Mouse (Mus musculus): ENCODE data around the gene Igsf23. TPM values are rescaled to one million over a fixed set of nuclear protein-coding genes. Genes with fewer than 3 reads are reported as not detected.
A peak's percentile ranks its signal among the peaks of the same experiment; 100 is the strongest.
"Not testable (repeated sequence)": the region's sequence is repeated elsewhere in the genome, so short reads cannot be mapped to it uniquely, and the experiment has no call there.

Igsf23 gene
- polyA plus RNA-seq (2012; rRNA removed) = 0.08 TPM in 1 of 2 replicates, not detected in the other

DNA sequence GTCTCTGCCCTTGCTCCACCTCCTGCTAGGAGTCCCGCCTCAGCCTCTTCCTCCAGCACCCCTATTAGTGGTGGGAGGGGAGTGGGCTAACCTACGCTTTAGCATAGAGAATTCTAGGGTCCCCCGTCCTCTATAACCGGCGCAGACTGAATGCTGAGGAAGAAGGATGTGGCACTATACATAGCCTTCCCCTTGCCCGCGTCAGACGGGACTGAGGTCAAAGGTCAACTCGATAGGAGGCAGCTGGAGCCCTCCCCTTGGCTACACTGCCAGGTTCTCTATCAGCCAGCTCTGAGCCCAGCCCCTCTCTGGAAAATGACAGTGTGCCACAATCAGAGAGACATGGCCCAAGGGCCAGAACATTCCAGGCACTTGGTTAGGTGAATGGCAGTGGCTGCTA lies at the start of gene Igsf23:
Gene Igsf23, minus strand, starts transcription at position 168 of the 400 bp plus-strand sequence.
- DNase-seq (ENCODE audit: extremely low spot score in 1 of 2, low spot score in 1 of 2) = no peak

GRCm38 (mm10) chr7:19996721-19997120 lies 46.2 kb upstream of the Igsf23 start:
- DNase-seq (ENCODE audit: extremely low spot score in 1 of 2, low spot score in 1 of 2) = not testable (repeated sequence)

GRCm38 (mm10) chr7:19991165-19991564 lies 40.6 kb upstream of the Igsf23 start, which contains the start of gene Nlrp9b:
Gene Nlrp9b, plus strand, starts transcription at chr7:19991465.
- DNase-seq (ENCODE audit: extremely low spot score in 1 of 2, low spot score in 1 of 2) = not testable (repeated sequence)

- DNase-seq (ENCODE audit: extremely low spot score in 1 of 2, low spot score in 1 of 2) = no peak
Observed at GRCm38 (mm10) chr7:19971516-19971915, 21.0 kb upstream of the Igsf23 start.

DNA sequence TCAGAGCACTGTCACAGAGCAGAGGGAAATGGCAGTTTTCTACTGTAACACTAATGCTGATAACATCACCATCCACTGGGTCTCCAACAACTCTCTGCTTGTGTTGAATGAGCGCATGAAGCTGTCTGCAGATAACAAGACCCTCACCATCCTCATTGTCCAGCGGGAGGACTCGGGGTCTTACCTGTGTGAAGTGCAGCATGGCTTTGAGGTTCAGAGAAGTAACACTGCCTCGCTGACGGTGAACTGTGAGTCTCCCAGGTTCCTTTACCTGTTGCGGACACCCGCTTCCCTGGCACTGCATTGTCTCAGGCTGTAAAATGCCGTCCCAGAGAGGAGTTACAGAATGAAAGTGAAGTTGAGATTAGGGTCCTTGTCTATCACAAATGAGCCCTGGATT lies 19.6 kb upstream of the Igsf23 start:
- no peak for DNase-seq (ENCODE audit: extremely low spot score in 1 of 2, low spot score in 1 of 2)

GRCm38 (mm10) chr7:19969541-19970090 lies 19.1 kb upstream of the Igsf23 start:
- DNase-seq (ENCODE audit: extremely low spot score in 1 of 2, low spot score in 1 of 2) = no peak

- no peak for DNase-seq (ENCODE audit: extremely low spot score in 1 of 2, low spot score in 1 of 2)
Observed at GRCm38 (mm10) chr7:19969106-19969505, 18.6 kb upstream of the Igsf23 start.

GRCm38 (mm10) chr7:19964985-19965579 lies 14.5 kb upstream of the Igsf23 start, which contains the start of gene Ceacam20:
Gene Ceacam20, plus strand, starts transcription at chr7:19965412.
- no peak for DNase-seq (ENCODE audit: extremely low spot score in 1 of 2, low spot score in 1 of 2)

DNA sequence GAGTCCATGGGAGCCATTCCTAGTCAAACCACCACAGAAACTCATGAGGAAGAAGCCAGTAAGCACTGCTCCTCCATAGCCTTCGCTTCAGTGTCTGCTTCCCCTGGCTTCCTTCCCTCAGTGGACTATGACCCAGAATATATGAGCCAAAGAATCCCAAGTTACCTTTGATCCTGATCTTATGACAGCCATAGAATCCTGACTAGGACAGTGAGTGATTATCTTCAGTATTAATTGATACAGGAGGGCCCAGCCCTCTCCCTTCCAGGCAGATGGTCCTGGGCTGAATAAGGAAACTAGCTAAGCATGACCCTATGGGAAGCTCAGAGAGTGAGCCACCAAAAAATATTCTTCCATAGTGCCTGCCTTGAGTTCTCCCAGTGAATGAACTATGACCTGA lies 11.9 kb upstream of the Igsf23 start:
- no peak for DNase-seq (ENCODE audit: extremely low spot score in 1 of 2, low spot score in 1 of 2)

GRCm38 (mm10) chr7:19956341-19956781 lies 5.8 kb upstream of the Igsf23 start:
- peak; percentile 75 to 97 for DNase-seq (ENCODE audit: extremely low spot score in 1 of 2, low spot score in 1 of 2)

DNA sequence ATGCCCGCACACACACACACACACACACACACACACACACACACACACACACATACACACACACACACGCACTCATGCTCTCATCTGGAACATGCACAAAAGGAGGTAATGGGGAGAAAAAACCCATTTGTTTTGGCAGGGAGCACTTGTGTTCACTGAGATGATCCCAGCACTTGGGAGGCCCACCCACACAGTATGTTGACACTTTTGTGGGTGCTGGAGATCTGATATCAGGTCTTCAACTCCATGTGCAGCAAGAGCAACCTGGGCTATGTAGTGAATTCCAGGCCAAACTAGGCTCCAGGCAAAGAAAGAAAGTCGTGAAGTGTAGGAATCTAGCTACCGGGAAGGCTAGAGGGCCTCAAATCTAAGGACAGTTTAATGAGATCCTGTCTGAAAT lies 5.3 kb upstream of the Igsf23 start:
- DNase-seq (ENCODE audit: extremely low spot score in 1 of 2, low spot score in 1 of 2) = no peak

- no peak for DNase-seq (ENCODE audit: extremely low spot score in 1 of 2, low spot score in 1 of 2)
Observed at GRCm38 (mm10) chr7:19953054-19953453, 2.5 kb upstream of the Igsf23 start.

- DNase-seq (ENCODE audit: extremely low spot score in 1 of 2, low spot score in 1 of 2) = no peak
Observed at GRCm38 (mm10) chr7:19952320-19952986, 1.9 kb upstream of the Igsf23 start.

DNA sequence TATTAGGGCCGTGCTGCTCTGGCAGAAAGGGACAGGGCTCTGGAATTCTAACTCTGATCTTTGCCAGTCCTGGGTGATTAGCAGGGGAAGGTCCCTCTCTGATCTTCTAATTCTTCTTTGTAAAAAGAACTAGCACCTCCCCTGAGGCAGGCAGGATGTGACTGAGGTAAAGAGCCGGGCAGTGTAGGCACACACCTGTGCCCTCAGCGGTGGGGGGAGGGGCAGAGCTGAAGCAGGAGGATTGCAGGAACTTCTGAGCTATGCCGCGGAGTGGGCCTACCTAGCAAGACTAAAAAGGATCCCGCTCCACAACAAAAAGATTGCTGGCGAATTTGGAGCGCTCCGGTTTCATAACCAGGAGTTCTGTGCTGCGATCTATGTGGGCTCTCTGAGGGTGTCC lies 560 bp downstream of the Igsf23 start:
- no peak for DNase-seq (ENCODE audit: extremely low spot score in 1 of 2, low spot score in 1 of 2)

GRCm38 (mm10) chr7:19948956-19949355 lies 1.6 kb downstream of the Igsf23 start:
- DNase-seq (ENCODE audit: extremely low spot score in 1 of 2, low spot score in 1 of 2) = no peak

- DNase-seq (ENCODE audit: extremely low spot score in 1 of 2, low spot score in 1 of 2) = no peak
Observed at GRCm38 (mm10) chr7:19945821-19946515, 4.6 kb downstream of the Igsf23 start.

GRCm38 (mm10) chr7:19945201-19945600 lies 5.4 kb downstream of the Igsf23 start:
- no peak for DNase-seq (ENCODE audit: extremely low spot score in 1 of 2, low spot score in 1 of 2)

DNA sequence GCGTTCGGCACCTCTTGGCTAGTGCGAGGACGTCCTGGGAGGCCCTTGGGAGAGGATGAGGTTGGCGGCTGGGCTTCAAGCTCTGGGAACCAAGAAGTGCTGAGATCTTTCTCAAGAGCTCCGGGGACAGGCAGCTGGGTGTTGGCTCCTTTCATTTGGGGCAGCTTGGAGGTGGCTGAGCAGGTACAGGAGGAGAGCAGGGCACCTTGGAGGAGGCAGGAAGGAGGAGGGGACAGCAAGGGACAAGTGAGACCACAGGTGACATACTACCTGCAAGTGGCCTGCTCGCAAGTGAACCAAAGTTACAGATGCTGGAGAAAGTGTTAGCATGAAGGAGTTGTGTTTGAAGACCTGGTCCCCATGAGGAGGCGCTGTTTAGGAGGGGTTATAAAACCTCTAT lies 5.8 kb downstream of the Igsf23 start:
- DNase-seq (ENCODE audit: extremely low spot score in 1 of 2, low spot score in 1 of 2) = no peak

DNA sequence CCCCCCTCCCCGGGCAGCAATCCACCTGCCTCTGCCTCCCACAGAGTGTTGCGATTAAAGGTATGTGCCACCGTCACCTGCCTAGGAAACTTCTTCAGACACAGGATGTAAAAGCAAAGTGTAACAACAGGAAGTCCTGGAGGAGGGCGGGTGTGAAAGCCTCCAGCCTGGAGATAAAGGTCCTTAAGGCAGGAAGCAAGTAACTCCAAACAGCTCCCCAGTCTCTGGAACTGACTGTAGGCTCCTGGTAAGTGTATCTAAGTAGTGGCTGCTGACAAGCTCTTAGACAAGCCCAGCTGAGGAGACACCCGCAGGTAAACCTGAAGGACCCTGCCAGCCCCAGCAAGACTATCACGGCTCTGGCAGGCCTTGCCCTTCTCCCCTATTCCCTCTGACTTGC lies 10.3 kb downstream of the Igsf23 start:
- no peak for DNase-seq (ENCODE audit: extremely low spot score in 1 of 2, low spot score in 1 of 2)

- DNase-seq (ENCODE audit: extremely low spot score in 1 of 2, low spot score in 1 of 2) = peak in 1 of 2 experiments; percentile 63
Observed at GRCm38 (mm10) chr7:19939555-19940235, 10.9 kb downstream of the Igsf23 start.

All from frontal cortex, adult 2 months (tissue).